Mouse (Mus musculus): ENCODE measurements around the gene Myrf. TPM values are rescaled to one million over a fixed set of nuclear protein-coding genes. Genes with fewer than 3 reads are reported as not detected.

Gene Myrf
- 0.55 and 0.60 TPM in 2 replicates for polyA plus RNA-seq (2015; fragmentation: Nextera tagmentation; extraction: Ambion mirVana)

GRCm38 (mm10) chr19:10240654-10241305, at the start of gene Myrf:
TSS of gene Myrf (minus strand) at chr19:10240748.
- peak within 1 kb of the TSS; percentile 49 for H3K4me3 ChIP-seq
- ATAC-seq (ENCODE audit: insufficient number of reproducible peaks, low FRiP score, low TSS enrichment, low read depth): peak; percentile 62
- peak within 1 kb of the TSS; percentile 92 for H3K4me2 ChIP-seq
- no peak within 1 kb of the TSS for H3K27ac ChIP-seq
- H3K9me3 ChIP-seq: no peaks in the 10 kb centered on the region
- WGBS: 8% methylated on average over 39 of the region's 43 CpGs
- H3K4me1 ChIP-seq: peaks cover 18% of the 10 kb centered on the region
- peak within 1 kb of the TSS; percentile 35 for H3K9ac ChIP-seq
- H3K36me3 ChIP-seq: no peaks in the 10 kb centered on the region
- H3K27me3 ChIP-seq: peaks cover 6% of the 10 kb centered on the region; the same call in 1 of the 2 replicates

GRCm38 (mm10) chr19:10289609-10290150, 49.1 kb upstream of the Myrf start:
- H3K9ac ChIP-seq: no peak overlapping the region
- H3K36me3 ChIP-seq: no peaks in the 10 kb centered on the region
- peaks cover 14% of the 10 kb centered on the region; the same call in 1 of the 2 replicates for H3K27me3 ChIP-seq
- no peak overlapping the region for H3K4me3 ChIP-seq
- H3K27ac ChIP-seq: no peak overlapping the region
- H3K4me1 ChIP-seq: peaks cover 59% of the 10 kb centered on the region
- 64% methylated on average over 4 of the region's 4 CpGs for WGBS
- H3K4me2 ChIP-seq: no peak overlapping the region
- no peak for ATAC-seq (ENCODE audit: insufficient number of reproducible peaks, low FRiP score, low TSS enrichment, low read depth)
- H3K9me3 ChIP-seq: no peaks in the 10 kb centered on the region

- Histone ChIP-seq H3K4me1 (peaks cover 47% of the 10 kb centered on the region), H3K4me3 (no peak overlapping the region), H3K27ac (no peak overlapping the region), H3K36me3 (no peaks in the 10 kb centered on the region), H3K9ac (no peak overlapping the region), H3K9me3 (no peaks in the 10 kb centered on the region), H3K4me2 (no peak overlapping the region), H3K27me3 (peaks cover 14% of the 10 kb centered on the region; the same call in 1 of the 2 replicates)
- 81% methylated on average over 8 of the region's 8 CpGs for WGBS
- no peak for ATAC-seq (ENCODE audit: insufficient number of reproducible peaks, low FRiP score, low TSS enrichment, low read depth)
These were observed 47.8 kb upstream of the Myrf start for GRCm38 (mm10) chr19:10288125-10289040.

- WGBS: 75% methylated on average over 10 of the region's 10 CpGs
- H3K4me1 ChIP-seq: peaks cover 36% of the 10 kb centered on the region
- H3K36me3 ChIP-seq: no peaks in the 10 kb centered on the region
These were observed 45.9 kb upstream of the Myrf start for GRCm38 (mm10) chr19:10286458-10286872.

GRCm38 (mm10) chr19:10280771-10281540, 40.4 kb upstream of the Myrf start:
- 63% methylated on average over 14 of the region's 14 CpGs for WGBS
- ATAC-seq (ENCODE audit: insufficient number of reproducible peaks, low FRiP score, low TSS enrichment, low read depth): no peak
- Histone ChIP-seq H3K4me3 (no peak overlapping the region), H3K36me3 (no peaks in the 10 kb centered on the region), H3K4me1 (peaks cover 26% of the 10 kb centered on the region), H3K27ac (no peak overlapping the region), H3K27me3 (peaks cover 7% of the 10 kb centered on the region; the same call in 1 of the 2 replicates), H3K4me2 (no peak overlapping the region), H3K9me3 (no peaks in the 10 kb centered on the region), H3K9ac (no peak overlapping the region)

More at GRCm38 (mm10) chr19:10286458-10286872, 45.9 kb upstream of the Myrf start:
- H3K9ac ChIP-seq: no peak overlapping the region
- no peak overlapping the region for H3K27ac ChIP-seq
- H3K4me2 ChIP-seq: no peak overlapping the region
- H3K9me3 ChIP-seq: no peaks in the 10 kb centered on the region
- H3K27me3 ChIP-seq: peaks cover 11% of the 10 kb centered on the region; the same call in 1 of the 2 replicates
- no peak; the same call in 1 of the 2 replicates for ATAC-seq (ENCODE audit: insufficient number of reproducible peaks, low FRiP score, low TSS enrichment, low read depth)
- no peak overlapping the region for H3K4me3 ChIP-seq

- Histone ChIP-seq H3K4me1 (peaks cover 23% of the 10 kb centered on the region), H3K4me3 (no peak overlapping the region), H3K9me3 (no peaks in the 10 kb centered on the region), H3K36me3 (no peaks in the 10 kb centered on the region), H3K27ac (no peak overlapping the region), H3K4me2 (no peak overlapping the region), H3K9ac (no peak overlapping the region), H3K27me3 (peaks cover 5% of the 10 kb centered on the region; the same call in 1 of the 2 replicates)
- ATAC-seq (ENCODE audit: insufficient number of reproducible peaks, low FRiP score, low TSS enrichment, low read depth): no peak
- WGBS: 76% methylated on average over 9 of the region's 9 CpGs
These were observed 39.1 kb upstream of the Myrf start for GRCm38 (mm10) chr19:10279668-10280067.

GRCm38 (mm10) chr19:10278669-10279324, 38.2 kb upstream of the Myrf start:
- peak; percentile 47; the same call in 1 of the 2 replicates for ATAC-seq (ENCODE audit: insufficient number of reproducible peaks, low FRiP score, low TSS enrichment, low read depth)

GRCm38 (mm10) chr19:10277759-10278158, 37.2 kb upstream of the Myrf start:
- ATAC-seq (ENCODE audit: insufficient number of reproducible peaks, low FRiP score, low TSS enrichment, low read depth): no peak
- H3K27ac ChIP-seq: no peak overlapping the region
- no peak overlapping the region for H3K4me3 ChIP-seq
- no peaks in the 10 kb centered on the region for H3K36me3 ChIP-seq
- no peak overlapping the region for H3K4me2 ChIP-seq
- H3K27me3 ChIP-seq: peaks cover 5% of the 10 kb centered on the region; the same call in 1 of the 2 replicates
- H3K9me3 ChIP-seq: no peaks in the 10 kb centered on the region
- peaks cover 40% of the 10 kb centered on the region for H3K4me1 ChIP-seq
- no peak overlapping the region for H3K9ac ChIP-seq
- 17% methylated on average over 5 of the region's 5 CpGs for WGBS

More at GRCm38 (mm10) chr19:10278669-10279324, 38.2 kb upstream of the Myrf start:
- 11% methylated on average over 6 of the region's 6 CpGs for WGBS
- Histone ChIP-seq H3K4me2 (no peak overlapping the region), H3K9ac (no peak overlapping the region), H3K27ac (no peak overlapping the region), H3K9me3 (no peaks in the 10 kb centered on the region), H3K4me1 (peaks cover 29% of the 10 kb centered on the region), H3K36me3 (no peaks in the 10 kb centered on the region), H3K4me3 (no peak overlapping the region), H3K27me3 (peaks cover 5% of the 10 kb centered on the region; the same call in 1 of the 2 replicates)

- Histone ChIP-seq H3K4me2 (no peak overlapping the region), H3K27me3 (peaks cover 5% of the 10 kb centered on the region; the same call in 1 of the 2 replicates), H3K9me3 (no peaks in the 10 kb centered on the region), H3K4me1 (peaks cover 44% of the 10 kb centered on the region), H3K9ac (no peak overlapping the region), H3K36me3 (no peaks in the 10 kb centered on the region), H3K4me3 (no peak overlapping the region), H3K27ac (no peak overlapping the region)
- 10% methylated on average over 17 of the region's 17 CpGs for WGBS
- ATAC-seq (ENCODE audit: insufficient number of reproducible peaks, low FRiP score, low TSS enrichment, low read depth): no peak
These were observed 36.8 kb upstream of the Myrf start for GRCm38 (mm10) chr19:10277331-10277730.

- Histone ChIP-seq H3K4me2 (no peak overlapping the region), H3K9me3 (no peaks in the 10 kb centered on the region), H3K36me3 (no peaks in the 10 kb centered on the region), H3K4me1 (peaks cover 44% of the 10 kb centered on the region), H3K9ac (no peak overlapping the region), H3K27ac (no peak overlapping the region), H3K27me3 (peaks cover 5% of the 10 kb centered on the region; the same call in 1 of the 2 replicates), H3K4me3 (no peak overlapping the region)
- ATAC-seq (ENCODE audit: insufficient number of reproducible peaks, low FRiP score, low TSS enrichment, low read depth): no peak
- whole genome bisulfite sequencing: 59% methylated on average over 12 of the region's 12 CpGs
These were observed 36.1 kb upstream of the Myrf start for GRCm38 (mm10) chr19:10276483-10277144.

Data from limb, embryonic 15.5 days (tissue).